Mouse (Mus musculus) cerebellum, adult 18-20 months (tissue): ENCODE data around the gene Brd7.
A peak's percentile ranks its signal among the peaks of the same experiment; 100 is the strongest.

Source experiments
- DNase-seq, 2 experiments: peaks; one replicate each; pipeline ENCODE4 v3.0.0; 2021

Brd7 gene

GRCm38 (mm10) chr8:88361708-88362428, at the start of gene Brd7:
Brd7 (minus strand) TSS chr8:88362194.
- DNase-seq: peak; percentile 73 to 96

- no peak for DNase-seq
Measured at GRCm38 (mm10) chr8:88411461-88411860, 49.5 kb upstream of the Brd7 start.

GRCm38 (mm10) chr8:88409401-88409940, 47.5 kb upstream of the Brd7 start:
- DNase-seq: no peak

GRCm38 (mm10) chr8:88407716-88408115, 45.7 kb upstream of the Brd7 start:
- DNase-seq: no peak

- DNase-seq: no peak
Measured at GRCm38 (mm10) chr8:88398060-88398459, 36.1 kb upstream of the Brd7 start.

GRCm38 (mm10) chr8:88393298-88393697, 31.3 kb upstream of the Brd7 start:
- no peak for DNase-seq

- peak in 1 of 2 experiments; percentile 8 for DNase-seq
Measured at GRCm38 (mm10) chr8:88390749-88391148, 28.8 kb upstream of the Brd7 start.

- DNase-seq: no peak
Measured at GRCm38 (mm10) chr8:88388691-88389239, 26.8 kb upstream of the Brd7 start.

- DNase-seq: no peak
Measured at GRCm38 (mm10) chr8:88387874-88388273, 25.9 kb upstream of the Brd7 start.

- no peak for DNase-seq
Measured at GRCm38 (mm10) chr8:88383164-88383556, 21.2 kb upstream of the Brd7 start.

- no peak for DNase-seq
Measured at GRCm38 (mm10) chr8:88382311-88383163, 20.5 kb upstream of the Brd7 start.

GRCm38 (mm10) chr8:88380497-88380896, 18.5 kb upstream of the Brd7 start:
- no peak for DNase-seq

- peak; percentile 32 for DNase-seq
Measured at GRCm38 (mm10) chr8:88376836-88377582, 15.0 kb upstream of the Brd7 start.

GRCm38 (mm10) chr8:88371522-88371921, 9.5 kb upstream of the Brd7 start:
- DNase-seq: no peak

GRCm38 (mm10) chr8:88369805-88370204, 7.8 kb upstream of the Brd7 start:
- no peak for DNase-seq

GRCm38 (mm10) chr8:88369221-88369620, 7.2 kb upstream of the Brd7 start:
- DNase-seq: peak in 1 of 2 experiments; percentile 23

- peak; percentile 37 to 44 for DNase-seq
Measured at GRCm38 (mm10) chr8:88362446-88363150, 604 bp upstream of the Brd7 start.

- no peak for DNase-seq
Measured at GRCm38 (mm10) chr8:88361044-88361707, 818 bp downstream of the Brd7 start.

- no peak for DNase-seq
Measured at GRCm38 (mm10) chr8:88359959-88360358, 2.0 kb downstream of the Brd7 start.

- no peak for DNase-seq
Measured at GRCm38 (mm10) chr8:88357946-88358345, 4.0 kb downstream of the Brd7 start.

GRCm38 (mm10) chr8:88357226-88357933, 4.6 kb downstream of the Brd7 start:
- DNase-seq: no peak
